Mouse (Mus musculus) heart, postnatal 0 days (tissue): ENCODE data around the gene Gadd45gip1.
"Not testable (repeated sequence)": the region's sequence is repeated elsewhere in the genome, so short reads cannot be mapped to it uniquely, and the experiment has no call there.

Source experiments
- CTCF ChIP-seq: IDR thresholded peaks from 2 replicates; pipeline ENCODE4 v1.5.1; 2016; ENCODE audit warnings: antibody characterized with exemption, control low read depth, low read depth
- EP300 ChIP-seq: IDR thresholded peaks from 2 replicates; pipeline ENCODE4 v1.6.1; 2016; ENCODE audit warnings: antibody characterized with exemption, low read depth

DNA sequence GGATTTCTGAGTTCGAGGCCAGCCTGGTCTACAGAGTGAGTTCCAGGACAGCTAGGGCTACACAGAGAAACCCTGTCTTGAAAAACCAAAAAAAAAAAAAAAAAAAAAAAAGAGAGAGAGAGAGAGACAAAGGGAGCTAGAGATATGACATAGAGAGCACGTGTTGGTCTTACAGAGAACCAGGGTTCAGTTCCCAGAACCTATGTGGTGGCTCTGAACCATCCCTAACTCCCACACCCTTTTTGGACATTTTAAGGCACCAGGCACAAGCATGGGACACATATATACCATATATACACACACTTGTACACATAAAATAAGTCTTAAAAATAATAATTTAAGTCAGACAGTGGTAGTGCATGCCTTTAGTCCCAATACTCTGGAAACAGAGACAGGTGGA, 4.8 kb upstream of the Gadd45gip1 start:
- not testable (repeated sequence) for TF ChIP-seq CTCF, EP300
